In genomic region chr14:26785695-26786094, GRCm38 (mm10) we compare ENCODE assay signal across 8 mouse cellular contexts.
DNase-seq lines count a peak whose midpoint lies in the region; ATAC-seq and TF ChIP-seq lines count a peak whose summit lies in the region.
"Had no signal": no experiment of that assay in that cellular context is flagged by ENCODE, and none has a peak within 500 bp of the region (broad histone marks: within the 10 kb centered on the region; RNA-seq: fewer than 3 reads in every experiment).

No protein-coding gene starts in this region.

- peak; percentile 55 for DNase-seq in heart, postnatal 0 days (ENCODE audit: low spot score)
- no peak for DNase-seq in liver, postnatal 0 days
- DNase-seq in liver, embryonic 11.5 days (ENCODE audit: low spot score) = no peak
- peak; percentile 42 for DNase-seq in brain, embryonic 14.5 days (ENCODE audit: low read depth)
- peak; percentile 11 for DNase-seq in mesoderm, embryonic 11.5 days (ENCODE audit: low read depth, low spot score)
- DNase-seq in spleen, adult 12 weeks (ENCODE audit: low spot score) = no peak

- TF ChIP-seq EP300 in heart, postnatal 0 days (IDR thresholded peaks at IDR 0.05; ENCODE audit: low read depth) = no peak
- no peak for TF ChIP-seq EP300 in liver, postnatal 0 days (IDR thresholded peaks at IDR 0.05; ENCODE audit: low read depth)

- no peaks in the 10 kb centered on the region for H3K27me3 ChIP-seq in heart, postnatal 0 days (ENCODE audit: control insufficient read depth, insufficient read depth, low read length)
- no peaks in the 10 kb centered on the region for H3K27me3 ChIP-seq in heart, embryonic 11.5 days (ENCODE audit: control insufficient read depth, insufficient read depth, low read length)
- H3K27me3 ChIP-seq in liver, postnatal 0 days (ENCODE audit: insufficient read depth, low read length) = no peaks in the 10 kb centered on the region
- H3K27me3 ChIP-seq in liver, embryonic 11.5 days (replicated peaks; ENCODE audit: control insufficient read depth, insufficient read depth, low read length) = no peaks in the 10 kb centered on the region
- H3K27me3 ChIP-seq: embryonic facial prominence, embryonic 13.5 days had no signal

- H3K4me1 ChIP-seq in heart, postnatal 0 days (ENCODE audit: control insufficient read depth, insufficient read depth) = no peaks in the 10 kb centered on the region
- H3K4me1 ChIP-seq in heart, embryonic 11.5 days (ENCODE audit: control insufficient read depth, insufficient read depth, low read length) = no peaks in the 10 kb centered on the region
- H3K4me1 ChIP-seq in liver, postnatal 0 days (ENCODE audit: insufficient read depth) = no peaks in the 10 kb centered on the region
- H3K4me1 ChIP-seq in liver, embryonic 11.5 days (replicated peaks; ENCODE audit: control insufficient read depth, insufficient read depth, low read length) = no peaks in the 10 kb centered on the region
- H3K4me1 ChIP-seq: embryonic facial prominence, embryonic 13.5 days had no signal

- H3K4me2 ChIP-seq in heart, postnatal 0 days (ENCODE audit: low read depth, low read length) = no peak overlapping the region
- no peak overlapping the region for H3K4me2 ChIP-seq in heart, embryonic 11.5 days
- H3K4me2 ChIP-seq in liver, postnatal 0 days (ENCODE audit: low read depth, low read length) = no peak overlapping the region
- no peak overlapping the region for H3K4me2 ChIP-seq in liver, embryonic 11.5 days
- H3K4me2 ChIP-seq: embryonic facial prominence, embryonic 13.5 days had no signal

- TF ChIP-seq POLR2A in brain, embryonic 14.5 days (IDR thresholded peaks at IDR 0.05; ENCODE audit: borderline replicate concordance, extremely low read depth, insufficient read depth, insufficient read length, poor library complexity, severe bottlenecking) = no peak

- no peak for ATAC-seq in heart, postnatal 0 days (ENCODE audit: insufficient read depth, low read depth)
- ATAC-seq in heart, embryonic 11.5 days (replicated peaks; ENCODE audit: insufficient number of reproducible peaks, low FRiP score, low TSS enrichment) = no peak
- no peak for ATAC-seq in liver, postnatal 0 days
- ATAC-seq in liver, embryonic 11.5 days (replicated peaks; ENCODE audit: low FRiP score) = no peak

- no peak overlapping the region for H3K9ac ChIP-seq in heart, postnatal 0 days (replicated peaks; ENCODE audit: low read depth, low read length)
- no peak overlapping the region for H3K9ac ChIP-seq in heart, embryonic 11.5 days (ENCODE audit: low read depth, low read length)
- no peak overlapping the region for H3K9ac ChIP-seq in liver, postnatal 0 days (replicated peaks)
- H3K9ac ChIP-seq in liver, embryonic 11.5 days (ENCODE audit: low read depth, low read length) = no peak overlapping the region
- H3K9ac ChIP-seq: embryonic facial prominence, embryonic 13.5 days had no signal

- 35% methylated on average over 4 of the region's 4 CpGs for WGBS in heart, postnatal 0 days
- WGBS in heart, embryonic 11.5 days (ENCODE audit: insufficient replicate concordance) = 32% methylated on average over 4 of the region's 4 CpGs
- 47% methylated on average over 4 of the region's 4 CpGs for WGBS in liver, postnatal 0 days (ENCODE audit: insufficient replicate concordance)
- 57% methylated on average over 4 of the region's 4 CpGs for WGBS in liver, embryonic 11.5 days

- H3K9me3 ChIP-seq in heart, postnatal 0 days (replicated peaks; ENCODE audit: control insufficient read depth, low read length) = no peaks in the 10 kb centered on the region
- no peaks in the 10 kb centered on the region for H3K9me3 ChIP-seq in heart, embryonic 11.5 days (replicated peaks; ENCODE audit: control insufficient read depth, low read length)
- no peaks in the 10 kb centered on the region for H3K9me3 ChIP-seq in liver, postnatal 0 days (ENCODE audit: low read length)
- H3K9me3 ChIP-seq in liver, embryonic 11.5 days (ENCODE audit: control insufficient read depth, low read length) = no peaks in the 10 kb centered on the region
- H3K9me3 ChIP-seq: embryonic facial prominence, embryonic 13.5 days had no signal

- H3K4me3 ChIP-seq in heart, postnatal 0 days (ENCODE audit: low read depth, low read length) = no peak overlapping the region
- H3K4me3 ChIP-seq in heart, embryonic 11.5 days (ENCODE audit: low read depth, low read length) = no peak overlapping the region
- no peak overlapping the region for H3K4me3 ChIP-seq in liver, postnatal 0 days (ENCODE audit: low read depth, low read length)
- H3K4me3 ChIP-seq in liver, embryonic 11.5 days (ENCODE audit: low read depth, low read length) = no peak overlapping the region
- H3K4me3 ChIP-seq: embryonic facial prominence, embryonic 13.5 days had no signal

- H3K36me3 ChIP-seq in heart, postnatal 0 days (replicated peaks; ENCODE audit: control insufficient read depth, insufficient read depth, low read length) = no peaks in the 10 kb centered on the region
- no peaks in the 10 kb centered on the region for H3K36me3 ChIP-seq in heart, embryonic 11.5 days (ENCODE audit: control insufficient read depth, insufficient read depth, low read length)
- no peaks in the 10 kb centered on the region for H3K36me3 ChIP-seq in liver, postnatal 0 days (replicated peaks; ENCODE audit: insufficient read depth, low read length)
- no peaks in the 10 kb centered on the region for H3K36me3 ChIP-seq in liver, embryonic 11.5 days (ENCODE audit: control insufficient read depth, insufficient read depth, low read length)
- H3K36me3 ChIP-seq: embryonic facial prominence, embryonic 13.5 days had no signal

- H3K27ac ChIP-seq in heart, postnatal 0 days (ENCODE audit: low read depth) = no peak overlapping the region
- no peak overlapping the region for H3K27ac ChIP-seq in heart, embryonic 11.5 days (ENCODE audit: low read depth, low read length)
- H3K27ac ChIP-seq in liver, postnatal 0 days (ENCODE audit: low read depth) = no peak overlapping the region
- H3K27ac ChIP-seq in liver, embryonic 11.5 days (ENCODE audit: low read depth, low read length) = no peak overlapping the region
- H3K27ac ChIP-seq: embryonic facial prominence, embryonic 13.5 days had no signal

- peak; percentile 63 for TF ChIP-seq CTCF in heart, postnatal 0 days (IDR thresholded peaks at IDR 0.05; ENCODE audit: low read depth)
- peak; percentile 48 for TF ChIP-seq CTCF in liver, postnatal 0 days (IDR thresholded peaks at IDR 0.05; ENCODE audit: low read depth)
- peak; percentile 46; the same call in 1 of the 2 replicates for TF ChIP-seq CTCF in brain, embryonic 14.5 days (IDR thresholded peaks at IDR 0.05; ENCODE audit: borderline replicate concordance, extremely low read depth, insufficient read depth, insufficient read length)

Comparison
In these comparisons a context has a peak if more than half of its experiments do, and no peak if none do; other contexts are left out.
1. DNase-seq: peak in heart, postnatal 0 days (single experiment), brain, embryonic 14.5 days (single experiment) and mesoderm, embryonic 11.5 days (single experiment); none in liver, postnatal 0 days (single experiment), liver, embryonic 11.5 days (single experiment) and spleen, adult 12 weeks (single experiment).
2. Peak in every context shown above with its lines, with median percentiles within 50 percentile points of each other: CTCF ChIP-seq.